Mouse (Mus musculus): ENCODE data around the gene Krtap4-16.
"Not testable (repeated sequence)": the region's sequence is repeated elsewhere in the genome, so short reads cannot be mapped to it uniquely, and the experiment has no call there.

Krtap4-16 gene

DNA sequence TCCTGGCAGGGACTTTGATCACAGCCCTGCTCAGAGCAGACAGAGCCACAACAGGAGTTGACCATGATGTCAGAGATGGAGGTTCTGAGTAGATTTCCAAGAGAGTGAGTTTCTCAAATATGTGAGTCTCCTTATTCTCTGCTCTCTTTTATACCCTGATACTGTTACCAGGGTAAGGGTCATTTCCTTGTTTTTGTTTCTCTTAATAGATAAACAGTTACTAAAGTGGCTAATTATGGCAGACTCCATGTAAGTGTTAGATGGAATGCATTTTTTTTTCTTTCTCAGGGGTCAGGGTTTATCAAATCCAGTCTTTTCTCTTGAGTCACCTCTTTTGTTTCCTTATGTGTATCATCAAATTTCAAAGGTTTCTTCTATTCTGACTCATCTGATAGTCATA, at the start of gene Krtap4-16:
Gene Krtap4-16, minus strand, starts transcription at position 101 of the 400 bp plus-strand sequence.
- DNase-seq: no peak

- DNase-seq: not testable (repeated sequence)
Measured at GRCm38 (mm10) chr11:99878887-99879286, 27.5 kb upstream of the Krtap4-16 start, which contains the start of gene Gm11567. Gene Gm11567, plus strand, starts transcription at chr11:99879187.

DNA sequence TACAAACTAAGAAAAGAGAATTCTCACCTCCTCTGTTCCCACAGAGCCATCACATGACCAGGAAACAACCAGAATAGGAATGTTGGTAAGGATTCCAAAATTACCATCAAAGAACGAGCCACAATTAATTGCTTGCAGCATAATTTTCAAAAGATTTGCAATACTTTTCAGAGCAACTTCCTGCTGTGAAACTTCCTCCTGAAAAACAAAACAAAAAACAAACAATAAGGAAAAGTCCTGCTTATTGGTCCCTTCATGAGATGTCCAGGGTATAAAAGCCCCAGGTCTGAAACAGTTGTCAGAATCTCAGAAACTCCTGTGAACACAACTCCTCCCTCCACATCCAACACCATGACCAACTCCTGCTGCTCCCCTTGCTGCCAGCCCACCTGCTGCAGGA, 21.7 kb upstream of the Krtap4-16 start, which contains the start of gene Krtap9-1:
Gene Krtap9-1, plus strand, starts transcription at position 301 of the 400 bp plus-strand sequence.
- not testable (repeated sequence) for DNase-seq

- not testable (repeated sequence) for DNase-seq
Measured at GRCm38 (mm10) chr11:99864176-99864575, 12.8 kb upstream of the Krtap4-16 start, which contains the start of gene Gm11559. Gene Gm11559, plus strand, starts transcription at chr11:99864476.

GRCm38 (mm10) chr11:99858761-99859160, 7.4 kb upstream of the Krtap4-16 start:
- no peak for DNase-seq

GRCm38 (mm10) chr11:99857617-99858016, 6.2 kb upstream of the Krtap4-16 start, which contains the start of gene Gm11568:
Gene Gm11568, plus strand, starts transcription at chr11:99857917.
- DNase-seq: no peak

- DNase-seq: no peak
Measured at GRCm38 (mm10) chr11:99854121-99854520, 2.7 kb upstream of the Krtap4-16 start.

DNA sequence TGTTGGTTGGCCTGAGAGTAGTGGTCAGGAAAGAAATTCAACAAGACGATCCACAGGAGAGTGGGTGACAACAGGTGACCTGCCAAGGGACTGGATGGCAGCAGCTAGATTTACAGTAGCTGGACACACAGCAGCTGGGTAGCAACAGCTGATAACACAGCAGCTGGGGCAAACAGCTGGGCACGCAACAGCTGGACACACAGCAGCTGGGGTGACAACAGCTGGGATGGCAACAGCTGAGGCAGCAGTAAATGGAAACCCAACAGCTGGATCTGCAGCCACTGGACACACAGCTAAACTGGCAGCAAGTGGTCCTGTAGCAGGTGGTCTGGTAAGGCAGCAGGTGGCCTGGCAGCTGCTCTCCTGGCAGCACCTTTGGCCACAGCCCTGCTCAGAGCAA, 4.7 kb downstream of the Krtap4-16 start:
- DNase-seq: no peak

- DNase-seq: no peak
Measured at GRCm38 (mm10) chr11:99842185-99842584, 9.2 kb downstream of the Krtap4-16 start.

DNA sequence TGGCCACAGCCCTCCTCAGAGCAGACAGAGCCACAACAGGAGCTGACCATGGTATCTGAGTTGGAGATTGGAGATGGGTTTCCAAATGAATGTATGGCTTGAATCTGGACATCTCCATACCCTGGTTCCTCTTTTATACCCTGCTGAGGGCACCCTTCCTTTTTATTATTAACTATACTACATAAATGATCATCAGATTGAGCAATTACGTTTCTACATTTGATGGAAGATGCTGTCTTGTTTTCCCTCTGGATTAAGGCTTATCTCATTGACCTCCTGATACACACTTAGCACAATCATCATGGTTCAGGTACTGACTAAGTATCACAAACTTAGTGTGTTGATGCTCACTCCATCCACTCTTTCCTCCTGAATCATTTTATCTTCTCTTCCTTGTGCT, 13.4 kb downstream of the Krtap4-16 start, which contains the start of gene 2300003K06Rik:
Gene 2300003K06Rik, minus strand, starts transcription at position 101 of the 400 bp plus-strand sequence.
- DNase-seq: no peak

DNA sequence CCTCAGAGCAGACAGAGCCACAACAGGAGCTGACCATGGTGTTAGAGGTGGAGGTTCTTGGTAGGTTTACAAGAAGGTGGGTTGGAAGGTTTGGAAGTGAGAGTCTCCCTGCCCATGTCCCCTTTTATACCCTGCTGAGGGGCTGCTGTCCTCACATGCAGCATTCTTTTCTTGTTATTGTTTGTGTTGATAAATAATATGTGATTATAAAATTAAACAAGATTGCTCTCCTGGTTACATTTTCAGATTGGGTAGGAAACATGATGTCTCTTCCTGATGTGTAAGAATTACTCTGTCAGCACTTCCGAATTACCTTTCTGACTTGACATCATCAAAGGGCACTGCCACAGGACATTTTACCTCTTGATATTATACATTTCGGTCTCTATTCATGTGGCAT, 35.8 kb downstream of the Krtap4-16 start, which contains the start of gene Gm11564:
Gene Gm11564, minus strand, starts transcription at position 101 of the 400 bp plus-strand sequence.
- not testable (repeated sequence) for DNase-seq

GRCm38 (mm10) chr11:99809792-99810191, 41.6 kb downstream of the Krtap4-16 start, which contains the start of gene Krtap4-13:
Gene Krtap4-13, minus strand, starts transcription at chr11:99809892.
- not testable (repeated sequence) for DNase-seq

DNA sequence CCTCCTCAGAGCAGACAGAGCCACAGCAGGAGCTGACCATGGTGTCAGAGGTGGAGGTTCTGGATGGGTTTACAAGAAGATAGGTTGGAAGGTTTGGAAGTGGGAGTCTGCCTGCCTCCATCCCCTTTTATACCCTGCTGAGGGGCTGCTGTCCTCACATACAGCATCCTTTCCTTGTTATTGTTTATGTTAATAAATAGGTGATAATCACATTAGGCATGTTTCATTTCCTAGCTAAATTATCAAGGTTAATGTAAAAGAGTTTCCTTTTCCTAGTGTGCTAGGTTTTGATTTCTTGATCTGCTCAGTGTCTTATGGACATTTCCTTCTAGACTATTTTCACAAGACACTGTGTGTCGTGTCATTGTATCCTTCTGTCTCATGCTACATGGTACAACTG, 47.1 kb downstream of the Krtap4-16 start, which contains the start of gene Gm11554:
Gene Gm11554, minus strand, starts transcription at position 101 of the 400 bp plus-strand sequence.
- not testable (repeated sequence) for DNase-seq

Measured in thymus, adult 18-20 months (tissue).